Mouse (Mus musculus) lung, embryonic 15.5 days (tissue): Measurements from ENCODE around the gene Slc25a3. TPM values are rescaled to one million over a fixed set of nuclear protein-coding genes. Genes with fewer than 3 reads are reported as not detected.
A peak's percentile ranks its signal among the peaks of the same experiment; 100 is the strongest.

Experiments used
- ATAC-seq: fragments of 200-750 bp; cut with Nextera tagmentation; 2 replicates; pipeline ENCODE4 v1.8.0; 2017; ENCODE audit warnings: moderate number of reproducible peaks, borderline replicate concordance; ENCODE audit not compliant: low FRiP score, low TSS enrichment; ENCODE audit errors: extremely low read depth
- H3K27ac ChIP-seq: fragments of 300-500 bp; sonication (generic); 2 replicates; pipeline ENCODE4 v1.5.1; 2015; ENCODE audit warnings: moderate library complexity, mild to moderate bottlenecking, inconsistent platforms
- H3K27me3 ChIP-seq: fragments of 300-500 bp; sonication (generic); 2 replicates; pipeline ENCODE4 v1.6.1; 2015; ENCODE audit warnings: inconsistent platforms
- H3K36me3 ChIP-seq: fragments of 300-500 bp; sonication (generic); 2 replicates; pipeline ENCODE4 v1.6.1; 2015; ENCODE audit warnings: inconsistent platforms
- H3K4me1 ChIP-seq: fragments of 300-500 bp; sonication (generic); 2 replicates; pipeline ENCODE4 v1.6.1; 2015; ENCODE audit warnings: inconsistent platforms
- H3K4me2 ChIP-seq: fragments of 300-500 bp; sonication (generic); 2 replicates; pipeline ENCODE4 v1.6.1; 2015; ENCODE audit warnings: inconsistent platforms, mild to moderate bottlenecking, moderate library complexity
- H3K4me3 ChIP-seq: fragments of 300-500 bp; sonication (generic); 2 replicates; pipeline ENCODE4 v1.5.1; 2015; ENCODE audit warnings: mild to moderate bottlenecking, inconsistent platforms
- H3K9ac ChIP-seq: fragments of 300-500 bp; sonication (generic); 2 replicates; pipeline ENCODE4 v1.6.1; 2015; ENCODE audit warnings: inconsistent platforms
- H3K9me3 ChIP-seq: fragments of 300-500 bp; sonication (generic); 2 replicates; pipeline ENCODE4 v1.6.1; 2016; ENCODE audit warnings: inconsistent platforms
- WGBS: fragments of 180-500 bp; shearing (Covaris S2); methylation state at CpG from one replicate; pipeline ENCODE4 v1.1.7; 2015; 5-methylcytosine and 5-hydroxymethylcytosine counted together
- polyA plus RNA-seq: library from polyadenylated mRNA; unstranded; fragments of >200 nt; fragmentation: Nextera tagmentation; extraction: Ambion mirVana; gene quantifications from 2 replicates; pipeline ENCODE4 v1.2.1, GENCODE M21; 2015

Slc25a3 gene
- polyA plus RNA-seq, 1 experiment from 2014 or later, result 417 TPM

GRCm38 (mm10) chr10:91162511-91163163 lies 38.8 kb upstream of the Slc25a3 start:
- Histone ChIP-seq H3K9ac (no peak overlapping the region), H3K36me3 (peaks cover 77% of the 10 kb centered on the region), H3K4me3 (no peak overlapping the region), H3K27ac (no peak overlapping the region), H3K27me3 (no peaks in the 10 kb centered on the region), H3K4me2 (no peak overlapping the region), H3K9me3 (no peaks in the 10 kb centered on the region), H3K4me1 (peaks cover 12% of the 10 kb centered on the region)
- ATAC-seq, result no peak
- WGBS, result 80% methylated on average over 15 of the region's 15 CpGs

- 77% methylated on average over 11 of the region's 11 CpGs for WGBS
- peaks cover 8% of the 10 kb centered on the region for H3K4me1 ChIP-seq
- H3K4me2 ChIP-seq, result no peak overlapping the region
- peaks cover 82% of the 10 kb centered on the region for H3K36me3 ChIP-seq
- no peak for ATAC-seq
- H3K4me3 ChIP-seq, result no peak overlapping the region
- H3K27ac ChIP-seq, result no peak overlapping the region
- H3K27me3 ChIP-seq, result no peaks in the 10 kb centered on the region
- H3K9me3 ChIP-seq, result no peaks in the 10 kb centered on the region
- no peak overlapping the region for H3K9ac ChIP-seq
These were observed 38.2 kb upstream of the Slc25a3 start for GRCm38 (mm10) chr10:91162077-91162476.

GRCm38 (mm10) chr10:91161006-91161405 lies 37.1 kb upstream of the Slc25a3 start:
- Histone ChIP-seq H3K4me3 (no peak overlapping the region), H3K4me1 (peaks cover 3% of the 10 kb centered on the region; the same call in 1 of the 2 replicates), H3K27ac (no peak overlapping the region), H3K36me3 (peaks cover 90% of the 10 kb centered on the region), H3K9ac (no peak overlapping the region), H3K9me3 (no peaks in the 10 kb centered on the region), H3K4me2 (no peak overlapping the region), H3K27me3 (no peaks in the 10 kb centered on the region)
- 89% methylated on average over 5 of the region's 5 CpGs for WGBS
- ATAC-seq, result no peak

- ATAC-seq, result no peak
These were observed 34.6 kb upstream of the Slc25a3 start for GRCm38 (mm10) chr10:91158442-91158841.

GRCm38 (mm10) chr10:91156338-91156737 lies 32.5 kb upstream of the Slc25a3 start:
- no peak overlapping the region for H3K9ac ChIP-seq
- no peak overlapping the region for H3K4me2 ChIP-seq
- no peak overlapping the region for H3K27ac ChIP-seq
- peak; percentile 46; the same call in 1 of the 2 replicates for ATAC-seq
- H3K36me3 ChIP-seq, result peaks cover 91% of the 10 kb centered on the region
- WGBS, result 64% methylated on average over 6 of the region's 6 CpGs
- H3K4me1 ChIP-seq, result 0 out of 2 replicates have a peak, but pooled peaks cover 3% of the 10 kb centered on the region
- H3K27me3 ChIP-seq, result no peaks in the 10 kb centered on the region
- H3K4me3 ChIP-seq, result no peak overlapping the region
- no peaks in the 10 kb centered on the region for H3K9me3 ChIP-seq

More at GRCm38 (mm10) chr10:91158442-91158841, 34.6 kb upstream of the Slc25a3 start:
- no peaks in the 10 kb centered on the region for H3K9me3 ChIP-seq
- 0 out of 2 replicates have a peak, but pooled peaks cover 3% of the 10 kb centered on the region for H3K4me1 ChIP-seq
- no peak overlapping the region for H3K9ac ChIP-seq
- WGBS, result 70% methylated on average over 8 of the region's 8 CpGs
- peaks cover 95% of the 10 kb centered on the region for H3K36me3 ChIP-seq
- H3K27ac ChIP-seq, result no peak overlapping the region
- no peak overlapping the region for H3K4me3 ChIP-seq
- H3K27me3 ChIP-seq, result no peaks in the 10 kb centered on the region
- H3K4me2 ChIP-seq, result no peak overlapping the region

- H3K4me2 ChIP-seq, result no peak overlapping the region
- no peak overlapping the region for H3K27ac ChIP-seq
- ATAC-seq, result no peak
- 85% methylated on average over 10 of the region's 10 CpGs for WGBS
- H3K27me3 ChIP-seq, result no peaks in the 10 kb centered on the region
- H3K9me3 ChIP-seq, result no peaks in the 10 kb centered on the region
- no peak overlapping the region for H3K9ac ChIP-seq
- peaks cover 93% of the 10 kb centered on the region for H3K36me3 ChIP-seq
- H3K4me3 ChIP-seq, result no peak overlapping the region
- 0 out of 2 replicates have a peak, but pooled peaks cover 3% of the 10 kb centered on the region for H3K4me1 ChIP-seq
These were observed 30.1 kb upstream of the Slc25a3 start for GRCm38 (mm10) chr10:91153894-91154503.

GRCm38 (mm10) chr10:91145413-91145812 lies 21.6 kb upstream of the Slc25a3 start:
- H3K4me3 ChIP-seq, result no peak overlapping the region
- H3K36me3 ChIP-seq, result peaks cover 45% of the 10 kb centered on the region
- no peaks in the 10 kb centered on the region for H3K27me3 ChIP-seq
- no peak overlapping the region for H3K4me2 ChIP-seq
- 95% methylated on average over 7 of the region's 7 CpGs for WGBS
- H3K9ac ChIP-seq, result no peak overlapping the region
- H3K9me3 ChIP-seq, result no peaks in the 10 kb centered on the region
- no peaks in the 10 kb centered on the region for H3K4me1 ChIP-seq
- H3K27ac ChIP-seq, result no peak overlapping the region
- no peak for ATAC-seq

- H3K4me1 ChIP-seq, result no peaks in the 10 kb centered on the region
- H3K9ac ChIP-seq, result no peak overlapping the region
- WGBS, result 64% methylated on average over 18 of the region's 18 CpGs
- ATAC-seq, result no peak
- no peak overlapping the region for H3K4me2 ChIP-seq
- H3K36me3 ChIP-seq, result peaks cover 27% of the 10 kb centered on the region
- no peak overlapping the region for H3K27ac ChIP-seq
- no peak overlapping the region for H3K4me3 ChIP-seq
- H3K9me3 ChIP-seq, result no peaks in the 10 kb centered on the region
- no peaks in the 10 kb centered on the region for H3K27me3 ChIP-seq
These were observed 19.7 kb upstream of the Slc25a3 start for GRCm38 (mm10) chr10:91143313-91144230.

- no peak overlapping the region for H3K9ac ChIP-seq
- no peak overlapping the region for H3K4me3 ChIP-seq
- H3K27ac ChIP-seq, result no peak overlapping the region
- no peaks in the 10 kb centered on the region for H3K9me3 ChIP-seq
- no peaks in the 10 kb centered on the region for H3K27me3 ChIP-seq
- 0 out of 2 replicates have a peak, but pooled peaks have one; percentile 24 for ATAC-seq
- no peak overlapping the region for H3K4me2 ChIP-seq
- 65% methylated on average over 10 of the region's 10 CpGs for WGBS
- peaks cover 23% of the 10 kb centered on the region for H3K36me3 ChIP-seq
- H3K4me1 ChIP-seq, result no peaks in the 10 kb centered on the region
These were observed 18.9 kb upstream of the Slc25a3 start for GRCm38 (mm10) chr10:91142654-91143191.

- H3K9ac ChIP-seq, result no peak overlapping the region
- no peak for ATAC-seq
- H3K4me3 ChIP-seq, result no peak overlapping the region
- no peak overlapping the region for H3K27ac ChIP-seq
- H3K4me2 ChIP-seq, result no peak overlapping the region
- no peaks in the 10 kb centered on the region for H3K27me3 ChIP-seq
- 38% methylated on average over 2 of the region's 2 CpGs for WGBS
- no peaks in the 10 kb centered on the region for H3K9me3 ChIP-seq
- peaks cover 14% of the 10 kb centered on the region for H3K36me3 ChIP-seq
- no peaks in the 10 kb centered on the region for H3K4me1 ChIP-seq
These were observed 17.7 kb upstream of the Slc25a3 start for GRCm38 (mm10) chr10:91141564-91141963.

- H3K9ac ChIP-seq, result no peak overlapping the region
- no peak overlapping the region for H3K4me3 ChIP-seq
- no peak for ATAC-seq
- WGBS, result 84% methylated on average over 14 of the region's 14 CpGs
- H3K27me3 ChIP-seq, result no peaks in the 10 kb centered on the region
- no peaks in the 10 kb centered on the region for H3K4me1 ChIP-seq
- no peaks in the 10 kb centered on the region for H3K9me3 ChIP-seq
- H3K27ac ChIP-seq, result no peak overlapping the region
- H3K36me3 ChIP-seq, result no peaks in the 10 kb centered on the region
- no peak overlapping the region for H3K4me2 ChIP-seq
These were observed 15.4 kb upstream of the Slc25a3 start for GRCm38 (mm10) chr10:91139148-91139766.
